Mouse (Mus musculus): Measurements from ENCODE around the gene Arl4d.

- TF ChIP-seq HCFC1 (IDR thresholded peaks at IDR 0.05; ENCODE audit: low read depth, low read length) = no peak
- TF ChIP-seq USF2 (conservative IDR thresholded peaks at IDR 0.05; ENCODE audit: low read depth, low read length) = no peak
- no peak for TF ChIP-seq MYC (IDR thresholded peaks at IDR 0.05; ENCODE audit: low read depth, low read length)
- TF ChIP-seq POLR2A (IDR thresholded peaks at IDR 0.05; ENCODE audit: low read depth, low read length) = no peak
- TF ChIP-seq CTCF (conservative IDR thresholded peaks at IDR 0.05 in 1 of 2, IDR thresholded peaks at IDR 0.05 in 1 of 2; ENCODE audit: low read depth in 2 of 2, low read length in 2 of 2) = no peak
- TF ChIP-seq ZKSCAN1 (IDR thresholded peaks at IDR 0.05; ENCODE audit: borderline replicate concordance, low read depth, low read length) = no peak
- TF ChIP-seq MAFK (IDR thresholded peaks at IDR 0.05; ENCODE audit: insufficient replicate concordance, low read length) = no peak
- TF ChIP-seq JUND (conservative IDR thresholded peaks at IDR 0.05; ENCODE audit: low read depth, low read length) = no peak
Observed at GRCm38 (mm10) chr11:101670334-101670733, 5.0 kb downstream of the Arl4d start.

Data from CH12.LX (cell line).